Mouse (Mus musculus) C2C12 (cell line): ENCODE measurements at regions not wholly inside any gene's neighbourhood (a gene's known extent, or its start where the extent isn't known, plus 50 kb on each side); places are given as distances from the start of the nearest gene placed in this dataset.
"Not testable (repeated sequence)": the region's sequence is repeated elsewhere in the genome, so short reads cannot be mapped to it uniquely, and the experiment has no call there.

Source experiments
- H3K27me3 ChIP-seq: one replicate; pipeline ENCODE4 v1.6.1; 2011; ENCODE audit not compliant: control insufficient read depth, insufficient read depth, insufficient read length
- H3K36me3 ChIP-seq: one replicate; pipeline ENCODE4 v1.6.1; 2011; ENCODE audit not compliant: control insufficient read depth, insufficient read depth
- H3K4me3 ChIP-seq: one replicate; pipeline ENCODE4 v1.5.1; 2011; ENCODE audit warnings: mild to moderate bottlenecking, control low read depth; ENCODE audit not compliant: poor library complexity, insufficient read depth, severe bottlenecking
- H3K79me2 ChIP-seq: one replicate; pipeline ENCODE4 v1.6.1; 2011; ENCODE audit not compliant: control insufficient read depth, insufficient read depth
- H3K79me3 ChIP-seq: one replicate; pipeline ENCODE4 v1.6.1; 2011; ENCODE audit warnings: low read depth, control low read depth
- H3ac ChIP-seq: one replicate; pipeline ENCODE3; 2011; ENCODE audit warnings: low read depth; ENCODE audit not compliant: control insufficient read depth, insufficient read length
- CEBPB ChIP-seq: IDR thresholded peaks from one replicate; pipeline ENCODE4 v1.6.1; 2011; ENCODE audit warnings: low read depth, mild to moderate bottlenecking, control low read depth, moderate library complexity
- CTCF ChIP-seq: IDR thresholded peaks from one replicate; pipeline ENCODE4 v1.5.1; 2011; ENCODE audit not compliant: control insufficient read depth, insufficient read depth, insufficient read length
- FOSL1 ChIP-seq: IDR thresholded peaks from one replicate; pipeline ENCODE4 v1.8.0; 2011; ENCODE audit warnings: mild to moderate bottlenecking, low read length; ENCODE audit not compliant: poor library complexity, insufficient read depth, severe bottlenecking
- MAX ChIP-seq: IDR thresholded peaks from one replicate; pipeline ENCODE4 v1.6.1; 2011; ENCODE audit warnings: mild to moderate bottlenecking, control low read depth
- MYOD1 ChIP-seq: IDR thresholded peaks from one replicate; pipeline ENCODE4 v1.6.1; 2011; ENCODE audit warnings: low read depth; ENCODE audit not compliant: control insufficient read depth, insufficient read length
- MYOG ChIP-seq: IDR thresholded peaks from one replicate; pipeline ENCODE4 v1.6.1; 2011; ENCODE audit not compliant: control insufficient read depth, insufficient read length; ENCODE audit errors: extremely low read depth
- USF1 ChIP-seq: IDR thresholded peaks from one replicate; pipeline ENCODE4 v1.6.1; 2011; ENCODE audit warnings: low read depth, mild to moderate bottlenecking, control low read depth, moderate library complexity

DNA sequence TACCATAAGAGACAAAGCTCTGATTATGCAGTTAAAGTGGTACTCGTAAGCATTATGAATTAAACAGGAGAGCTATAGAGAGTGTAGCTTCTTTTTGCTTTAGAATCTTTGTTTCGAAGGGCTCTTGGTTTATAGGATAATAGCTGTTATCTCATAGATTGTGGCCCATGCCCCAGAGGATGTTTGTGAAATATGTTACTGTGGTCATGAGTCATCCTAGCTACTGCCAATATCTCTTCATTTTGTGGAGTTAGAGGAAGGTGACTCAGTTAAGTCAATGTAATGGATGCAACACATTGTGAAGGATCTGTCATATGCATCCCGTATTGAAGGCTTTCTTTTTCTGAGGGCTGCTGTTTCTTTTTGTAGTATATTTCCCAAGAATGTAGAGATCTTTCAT, 582.2 kb upstream of the Zfp960 start:
- Histone ChIP-seq H3K79me2 (no peaks in the 10 kb centered on the region), H3K27me3 (no peaks in the 10 kb centered on the region), H3K79me3 (no peaks in the 10 kb centered on the region), H3ac (no peak overlapping the region), H3K36me3 (no peaks in the 10 kb centered on the region), H3K4me3 (no peak overlapping the region)
- TF ChIP-seq MAX (peak; percentile 41), FOSL1 (peak; percentile 94), MYOG (no peak), USF1 (no peak), CTCF (no peak), MYOD1 (peak; percentile 6), CEBPB (peak; percentile 85)

DNA sequence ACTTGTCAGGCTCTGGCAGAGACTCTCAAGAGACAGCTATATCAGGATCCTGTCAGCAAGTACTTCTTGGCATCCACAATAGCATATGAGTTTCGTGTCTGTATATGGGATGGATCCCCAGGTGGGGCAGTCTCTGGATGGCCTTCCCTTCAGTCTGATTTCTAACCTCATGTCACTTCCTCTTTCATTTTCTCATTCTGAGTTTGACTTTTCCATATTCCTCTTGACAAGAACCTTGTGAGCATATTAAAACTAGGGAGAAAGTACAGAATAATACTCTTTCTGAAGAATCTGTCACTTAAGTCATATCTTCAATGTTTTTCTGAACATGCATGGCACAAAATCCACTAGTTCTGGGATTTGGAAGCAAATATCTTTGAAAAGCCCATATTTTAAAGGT, 583.3 kb upstream of the Zfp960 start:
- Histone ChIP-seq H3K79me3 (no peaks in the 10 kb centered on the region), H3K27me3 (no peaks in the 10 kb centered on the region), H3K4me3 (no peak overlapping the region), H3K79me2 (no peaks in the 10 kb centered on the region), H3K36me3 (no peaks in the 10 kb centered on the region), H3ac (no peak overlapping the region)
- no peak for TF ChIP-seq MAX
- no peak for TF ChIP-seq MYOG
- TF ChIP-seq FOSL1 = no peak
- no peak for TF ChIP-seq USF1
- TF ChIP-seq CEBPB = no peak
- TF ChIP-seq CTCF = no peak
- no peak for TF ChIP-seq MYOD1

DNA sequence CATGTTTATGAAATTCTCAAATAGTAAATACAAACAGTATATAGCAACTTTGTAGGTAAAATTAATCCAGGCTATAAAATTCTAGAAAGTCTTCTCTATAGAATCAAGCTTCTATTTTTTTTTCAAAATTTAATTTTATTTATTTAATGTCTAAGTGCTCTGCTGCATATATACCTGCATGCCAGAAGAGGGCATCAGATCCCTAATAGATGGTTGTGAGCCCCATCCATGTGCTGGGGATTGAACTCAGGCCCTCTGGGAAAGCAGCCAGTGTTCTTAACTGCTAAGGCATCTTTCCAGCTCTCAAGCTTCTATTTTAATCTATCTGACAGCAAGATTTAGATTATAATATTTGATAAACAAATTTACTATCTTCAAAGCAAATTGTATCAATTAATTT, 602.7 kb upstream of the Zfp960 start:
- no peaks in the 10 kb centered on the region for H3K79me2 ChIP-seq
- TF ChIP-seq FOSL1 (no peak), CTCF (no peak), USF1 (no peak), MAX (no peak), MYOG (no peak), CEBPB (no peak), MYOD1 (no peak)
- no peaks in the 10 kb centered on the region for H3K79me3 ChIP-seq
- H3K27me3 ChIP-seq = no peaks in the 10 kb centered on the region
- H3ac ChIP-seq = no peak overlapping the region
- no peaks in the 10 kb centered on the region for H3K36me3 ChIP-seq
- no peak overlapping the region for H3K4me3 ChIP-seq

DNA sequence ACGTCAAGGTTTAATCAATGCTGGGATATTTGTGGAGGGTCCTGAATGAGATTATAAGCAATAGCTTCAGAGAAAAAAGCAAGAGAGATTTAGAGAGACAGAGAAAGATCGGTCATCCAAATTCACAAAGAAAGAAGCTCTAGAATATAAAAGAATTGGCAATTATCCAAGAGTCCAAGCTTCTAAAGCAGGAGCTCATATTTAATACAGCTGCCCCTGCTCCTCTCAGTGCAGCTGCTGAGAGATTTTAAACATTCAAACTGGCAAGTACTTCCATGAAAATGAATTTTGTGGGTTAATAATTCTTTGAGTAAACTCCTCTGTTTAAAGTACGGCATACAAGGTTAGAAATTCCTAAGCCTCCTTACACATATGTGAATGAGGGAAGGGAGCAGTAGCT, 610.8 kb upstream of the Zfp960 start:
- H3K36me3 ChIP-seq = no peaks in the 10 kb centered on the region
- H3K79me3 ChIP-seq = no peaks in the 10 kb centered on the region
- H3ac ChIP-seq = no peak overlapping the region
- no peaks in the 10 kb centered on the region for H3K27me3 ChIP-seq
- TF ChIP-seq CEBPB = no peak
- no peaks in the 10 kb centered on the region for H3K79me2 ChIP-seq
- no peak overlapping the region for H3K4me3 ChIP-seq

DNA sequence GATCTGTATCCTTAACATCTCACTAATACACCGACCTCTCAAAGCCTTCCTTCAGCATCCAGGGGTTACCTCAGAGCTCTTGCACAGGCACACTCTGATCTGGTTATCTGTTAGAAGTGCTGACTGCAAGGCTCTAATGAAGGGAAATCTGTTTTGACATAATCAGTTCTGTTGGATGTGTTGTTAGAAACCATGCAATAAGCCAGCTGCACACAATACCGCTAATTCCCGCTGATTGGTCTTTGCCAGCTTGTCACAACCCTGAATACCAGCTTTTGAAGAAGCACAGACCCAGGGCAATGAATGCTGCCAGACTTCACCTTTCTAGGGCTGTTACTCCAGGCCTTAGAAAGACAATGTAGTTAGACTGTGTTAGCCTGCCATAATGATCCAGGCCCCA, 613.7 kb upstream of the Rgmb start:
- H3K79me2 ChIP-seq = no peaks in the 10 kb centered on the region

DNA sequence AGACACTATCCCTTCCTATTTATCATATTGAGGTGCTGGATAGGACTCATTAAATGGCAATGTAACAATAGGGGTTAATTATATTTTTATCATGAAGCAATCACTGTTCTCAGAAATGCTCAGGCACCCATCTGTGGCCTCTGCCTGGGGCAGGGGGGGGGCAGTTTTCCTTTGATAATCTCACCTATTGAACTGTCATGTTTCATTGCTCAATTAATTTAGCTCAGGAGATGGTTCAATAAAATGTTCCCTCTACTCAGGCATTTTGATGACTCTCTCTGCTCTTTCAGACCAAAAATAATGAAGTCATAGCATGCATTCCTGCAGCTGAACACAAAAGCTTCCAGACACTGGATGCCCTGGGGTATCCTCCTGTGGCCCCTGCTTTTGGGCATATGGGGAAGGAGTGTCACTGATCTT, 564.4 kb upstream of the Rgmb start:
- Histone ChIP-seq H3ac (no peak overlapping the region), H3K36me3 (no peaks in the 10 kb centered on the region), H3K27me3 (no peaks in the 10 kb centered on the region), H3K79me3 (no peaks in the 10 kb centered on the region), H3K4me3 (no peak overlapping the region), H3K79me2 (no peaks in the 10 kb centered on the region)
- no peak for TF ChIP-seq MYOG
- TF ChIP-seq MAX = no peak
- no peak for TF ChIP-seq FOSL1
- no peak for TF ChIP-seq CTCF
- TF ChIP-seq CEBPB = no peak
- TF ChIP-seq MYOD1 = no peak
- no peak for TF ChIP-seq USF1

More for the DNA sequence above, 613.7 kb upstream of the Rgmb start:
- no peak for TF ChIP-seq MYOG
- no peaks in the 10 kb centered on the region for H3K27me3 ChIP-seq
- no peak overlapping the region for H3K4me3 ChIP-seq
- H3ac ChIP-seq = no peak overlapping the region
- H3K36me3 ChIP-seq = no peaks in the 10 kb centered on the region
- no peaks in the 10 kb centered on the region for H3K79me3 ChIP-seq

DNA sequence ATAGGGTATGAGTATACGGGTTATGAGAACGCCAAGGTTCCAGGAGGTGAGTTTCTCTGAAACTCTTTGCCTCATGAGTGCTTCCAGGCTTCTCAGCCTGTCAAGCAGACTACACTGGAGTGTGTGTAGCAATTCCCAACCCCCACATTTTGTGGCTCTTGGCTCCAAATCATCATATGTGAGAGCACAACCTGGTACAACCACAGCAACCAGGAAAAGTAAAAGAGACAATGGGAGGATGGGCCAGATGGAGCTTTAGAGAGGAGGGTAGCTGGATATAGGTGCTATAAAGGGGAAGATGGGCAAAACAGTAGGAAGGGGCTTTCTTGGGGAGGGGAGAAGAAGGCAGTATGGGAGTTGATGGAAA, 544.0 kb upstream of the Rgmb start:
- not testable (repeated sequence) for H3K79me3 ChIP-seq, H3K36me3 ChIP-seq, H3K79me2 ChIP-seq, H3K4me3 ChIP-seq, H3ac ChIP-seq, H3K27me3 ChIP-seq

DNA sequence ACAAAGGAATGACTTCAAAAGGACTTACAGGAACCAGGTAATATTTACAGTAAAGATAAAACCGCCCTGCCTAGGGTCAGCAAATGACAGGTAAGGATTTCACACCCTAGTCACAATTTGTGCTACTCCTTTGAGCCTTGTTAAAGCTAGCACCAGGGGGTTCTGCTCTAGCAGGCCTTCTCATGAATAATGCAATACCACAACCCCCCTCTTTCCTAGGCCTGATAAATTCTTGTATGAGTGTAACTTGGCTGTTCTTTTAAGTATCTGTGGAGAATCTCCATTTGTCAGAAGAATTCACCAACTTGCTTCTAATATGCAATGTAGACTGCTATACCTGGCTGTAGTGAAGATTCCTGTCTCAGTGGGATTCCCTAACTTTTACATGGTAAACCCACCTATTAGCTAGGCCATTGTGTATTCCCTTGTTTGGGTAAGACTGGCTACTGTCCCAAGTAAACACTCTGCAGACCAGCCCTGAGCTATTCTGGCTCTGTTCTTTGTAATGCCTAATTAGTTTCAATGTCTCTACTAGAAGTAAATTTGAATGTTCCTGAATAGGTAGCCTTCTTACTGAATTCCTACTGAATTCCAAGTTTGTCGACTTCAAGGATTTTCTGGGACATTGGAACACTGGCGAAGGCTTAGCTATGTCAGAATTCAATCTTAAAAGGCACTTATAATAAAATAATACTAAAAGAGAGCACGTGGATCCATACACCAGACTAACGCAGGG, 543.4 kb upstream of the Rgmb start:
- H3K79me2 ChIP-seq, H3ac ChIP-seq, H3K79me3 ChIP-seq, H3K4me3 ChIP-seq, H3K27me3 ChIP-seq, H3K36me3 ChIP-seq: not testable (repeated sequence)
